Mouse (Mus musculus) lung, embryonic 14.5 days (tissue): ENCODE data around the gene Fgfr1op. TPM values are rescaled to one million over a fixed set of nuclear protein-coding genes. Genes with fewer than 3 reads are reported as not detected.
"Not testable (repeated sequence)": the region's sequence is repeated elsewhere in the genome, so short reads cannot be mapped to it uniquely, and the experiment has no call there.

Experiments
- ATAC-seq: fragments of 200-750 bp; cut with Nextera tagmentation; 2 replicates; pipeline ENCODE4 v1.8.0; 2017; ENCODE audit warnings: mild to moderate bottlenecking, moderate TSS enrichment, moderate library complexity; ENCODE audit not compliant: insufficient read depth
- DNase-seq: peaks from one replicate; pipeline ENCODE4 v3.0.0-alpha.2; 2015
- H3K27ac ChIP-seq: fragments of 300-500 bp; sonication (generic); 2 replicates; pipeline ENCODE4 v1.5.1; 2014; ENCODE audit warnings: low read depth, mild to moderate bottlenecking, moderate library complexity
- H3K27me3 ChIP-seq: fragments of 300-500 bp; sonication (generic); 2 replicates; pipeline ENCODE4 v1.6.1; 2014; ENCODE audit warnings: low read length, control low read depth; ENCODE audit not compliant: insufficient read depth
- H3K36me3 ChIP-seq: fragments of 300-500 bp; sonication (generic); 2 replicates; pipeline ENCODE4 v1.6.1; 2014; ENCODE audit warnings: control low read depth; ENCODE audit not compliant: insufficient read depth
- H3K4me1 ChIP-seq: fragments of 300-500 bp; sonication (generic); 2 replicates; pipeline ENCODE4 v1.6.1; 2014; ENCODE audit warnings: antibody characterized with exemption, control low read depth; ENCODE audit not compliant: insufficient read depth
- H3K4me2 ChIP-seq: fragments of 300-500 bp; sonication (generic); 2 replicates; pipeline ENCODE4 v1.6.1; 2014; ENCODE audit warnings: mild to moderate bottlenecking
- H3K4me3 ChIP-seq: fragments of 300-500 bp; sonication (generic); 2 replicates; pipeline ENCODE4 v1.5.1; 2014; ENCODE audit warnings: low read depth, low read length
- H3K9ac ChIP-seq: fragments of 300-500 bp; sonication (generic); 2 replicates; pipeline ENCODE4 v1.6.1; 2014
- H3K9me3 ChIP-seq: fragments of 300-500 bp; sonication (generic); 2 replicates; pipeline ENCODE4 v1.6.1; 2016; ENCODE audit warnings: low read depth, low read length, control low read depth
- CTCF ChIP-seq: IDR thresholded peaks from 2 replicates; pipeline ENCODE4 v1.5.1; 2016; ENCODE audit warnings: antibody characterized with exemption, low read depth
- WGBS: fragments of 180-500 bp; shearing (Covaris S2); extraction: QIAGEN DNeasy Blood & Tissue Kit; methylation state at CpG from one replicate; pipeline ENCODE4 v1.1.7; 2014; 5-methylcytosine and 5-hydroxymethylcytosine counted together
- polyA plus RNA-seq: library from polyadenylated mRNA; unstranded; fragments of >200 nt; fragmentation: Nextera tagmentation; extraction: Ambion mirVana; gene quantifications from 2 replicates; pipeline ENCODE4 v1.2.1, GENCODE M21; 2014

The Fgfr1op gene
- polyA plus RNA-seq, 1 experiment from 2014 or later: 40.7 TPM

- H3K27ac ChIP-seq, DNase-seq, H3K4me2 ChIP-seq, H3K4me1 ChIP-seq, H3K27me3 ChIP-seq, ATAC-seq, H3K4me3 ChIP-seq, H3K9ac ChIP-seq, H3K9me3 ChIP-seq: not testable (repeated sequence)
- WGBS: 69% methylated on average over 5 of the region's 8 CpGs
- peaks cover 33% of the 10 kb centered on the region for H3K36me3 ChIP-seq
Measured at GRCm38 (mm10) chr17:8167436-8167835, 2.1 kb downstream of the Fgfr1op start.

- no peak overlapping the region for H3K27ac ChIP-seq
- no peak for TF ChIP-seq CTCF
- H3K9me3 ChIP-seq: no peaks in the 10 kb centered on the region
- no peak overlapping the region for H3K4me3 ChIP-seq
- peaks cover 58% of the 10 kb centered on the region for H3K36me3 ChIP-seq
- no peak overlapping the region for H3K4me2 ChIP-seq
- no peak overlapping the region for H3K9ac ChIP-seq
- H3K4me1 ChIP-seq: no peaks in the 10 kb centered on the region
- ATAC-seq (no peak), DNase-seq (no peak)
- H3K27me3 ChIP-seq: no peaks in the 10 kb centered on the region
- WGBS: 89% methylated on average over 7 of the region's 7 CpGs
Measured at GRCm38 (mm10) chr17:8170331-8170730, 5.0 kb downstream of the Fgfr1op start.

DNA sequence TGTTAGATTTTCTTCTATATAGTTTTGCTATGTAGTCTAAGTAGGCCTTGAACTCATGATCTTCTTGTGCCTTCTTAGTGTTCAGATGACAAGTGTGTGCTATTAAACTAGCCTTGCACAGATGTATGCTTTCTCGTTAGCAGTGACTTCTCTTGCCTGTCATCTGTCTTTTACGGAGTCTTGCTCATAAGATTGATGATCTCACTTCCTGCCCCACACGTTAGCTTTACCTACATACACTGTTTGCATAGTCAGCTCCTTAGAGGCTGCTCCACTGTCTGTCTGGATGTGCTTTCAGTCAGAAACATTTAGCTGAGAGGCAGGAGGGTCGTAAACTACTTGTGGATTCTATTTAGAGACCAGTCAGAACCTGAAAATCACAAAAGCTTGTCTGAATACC is 5.8 kb downstream of the Fgfr1op start:
- no peak overlapping the region for H3K4me3 ChIP-seq
- H3K27ac ChIP-seq: no peak overlapping the region
- H3K4me1 ChIP-seq: no peaks in the 10 kb centered on the region
- peaks cover 66% of the 10 kb centered on the region for H3K36me3 ChIP-seq
- H3K4me2 ChIP-seq: no peak overlapping the region
- H3K9ac ChIP-seq: no peak overlapping the region
- TF ChIP-seq CTCF: no peak
- 44% methylated on average over 4 of the region's 4 CpGs for WGBS
- no peaks in the 10 kb centered on the region for H3K9me3 ChIP-seq
- no peaks in the 10 kb centered on the region for H3K27me3 ChIP-seq
- ATAC-seq: no peak
- no peak for DNase-seq

- Histone ChIP-seq H3K9ac (no peak overlapping the region), H3K4me2 (no peak overlapping the region), H3K9me3 (no peaks in the 10 kb centered on the region), H3K27me3 (no peaks in the 10 kb centered on the region), H3K27ac (no peak overlapping the region), H3K4me3 (no peak overlapping the region), H3K36me3 (peaks cover 79% of the 10 kb centered on the region), H3K4me1 (no peaks in the 10 kb centered on the region)
- no peak for ATAC-seq
- DNase-seq: no peak
- WGBS: 92% methylated on average over 5 of the region's 5 CpGs
- TF ChIP-seq CTCF: no peak
Measured at GRCm38 (mm10) chr17:8177090-8177489, 11.8 kb downstream of the Fgfr1op start.

DNA sequence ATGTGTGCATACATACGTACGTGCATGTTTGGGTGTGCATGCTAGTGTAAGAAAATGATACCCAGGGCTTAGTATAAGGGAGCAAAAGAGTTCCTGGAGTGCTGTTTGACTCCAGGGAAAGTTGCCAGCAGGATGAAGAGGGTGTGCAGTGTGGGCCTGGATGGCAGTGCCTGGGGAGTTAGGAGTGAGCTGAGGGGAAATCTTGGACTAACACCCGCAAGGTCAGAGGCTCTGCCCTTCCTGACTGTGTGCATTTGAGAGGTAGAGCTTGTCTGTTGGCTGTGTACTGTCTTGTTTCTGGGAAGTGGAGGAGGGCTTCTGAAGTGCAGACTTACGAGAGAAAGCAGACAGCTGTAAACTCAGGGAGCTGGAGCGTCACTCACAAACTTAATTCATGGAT is 18.5 kb downstream of the Fgfr1op start:
- Histone ChIP-seq H3K4me2 (no peak overlapping the region), H3K9ac (no peak overlapping the region), H3K36me3 (peaks cover 78% of the 10 kb centered on the region), H3K9me3 (no peaks in the 10 kb centered on the region), H3K27ac (no peak overlapping the region), H3K4me1 (no peaks in the 10 kb centered on the region), H3K27me3 (no peaks in the 10 kb centered on the region), H3K4me3 (no peak overlapping the region)
- TF ChIP-seq CTCF: no peak
- DNase-seq: no peak
- no peak for ATAC-seq
- 74% methylated on average over 5 of the region's 5 CpGs for WGBS

DNA sequence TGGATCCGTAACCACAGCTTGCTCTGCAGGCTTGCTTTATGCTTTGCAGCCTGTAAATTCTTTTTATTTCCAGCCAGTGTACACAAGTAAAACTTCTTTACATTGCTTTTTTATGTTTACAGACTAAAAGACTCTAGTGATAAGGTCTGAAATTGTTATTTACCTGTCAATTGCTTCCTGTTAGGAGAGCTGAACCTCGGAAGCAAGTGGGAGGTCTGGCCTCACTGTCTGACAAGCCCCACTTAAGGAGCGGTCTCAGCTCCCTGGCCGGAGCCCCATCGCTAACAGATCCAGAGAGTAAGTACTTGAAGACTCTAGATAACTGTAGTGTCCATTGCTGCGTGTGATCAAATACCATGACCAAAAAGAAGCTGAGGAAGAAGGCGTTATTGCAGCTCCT is 18.9 kb downstream of the Fgfr1op start:
- TF ChIP-seq CTCF: no peak
- Histone ChIP-seq H3K9me3 (no peaks in the 10 kb centered on the region), H3K27ac (no peak overlapping the region), H3K4me2 (no peak overlapping the region), H3K9ac (no peak overlapping the region), H3K36me3 (peaks cover 81% of the 10 kb centered on the region), H3K27me3 (no peaks in the 10 kb centered on the region), H3K4me1 (no peaks in the 10 kb centered on the region), H3K4me3 (no peak overlapping the region)
- WGBS: 67% methylated on average over 7 of the region's 7 CpGs
- DNase-seq (no peak), ATAC-seq (no peak)

GRCm38 (mm10) chr17:8193678-8194077 is 28.4 kb downstream of the Fgfr1op start:
- 82% methylated on average over 8 of the region's 8 CpGs for WGBS
- no peaks in the 10 kb centered on the region for H3K27me3 ChIP-seq
- H3K9me3 ChIP-seq: no peaks in the 10 kb centered on the region
- H3K4me2 ChIP-seq: no peak overlapping the region
- H3K4me3 ChIP-seq: no peak overlapping the region
- H3K27ac ChIP-seq: no peak overlapping the region
- no peak for DNase-seq
- no peaks in the 10 kb centered on the region for H3K4me1 ChIP-seq
- H3K36me3 ChIP-seq: peaks cover 61% of the 10 kb centered on the region
- no peak for TF ChIP-seq CTCF
- ATAC-seq: no peak
- no peak overlapping the region for H3K9ac ChIP-seq
